Mouse (Mus musculus) naive thymus-derived CD4-positive, alpha-beta T cell, adult 2 months (primary cell): ENCODE measurements around the gene Pard3.
A peak's percentile ranks its signal among the peaks of the same experiment; 100 is the strongest.

Experiments
- DNase-seq: peaks from one replicate; pipeline ENCODE4 v3.0.0-alpha.2; 2011; ENCODE audit warnings: low read depth

The Pard3 gene

DNA sequence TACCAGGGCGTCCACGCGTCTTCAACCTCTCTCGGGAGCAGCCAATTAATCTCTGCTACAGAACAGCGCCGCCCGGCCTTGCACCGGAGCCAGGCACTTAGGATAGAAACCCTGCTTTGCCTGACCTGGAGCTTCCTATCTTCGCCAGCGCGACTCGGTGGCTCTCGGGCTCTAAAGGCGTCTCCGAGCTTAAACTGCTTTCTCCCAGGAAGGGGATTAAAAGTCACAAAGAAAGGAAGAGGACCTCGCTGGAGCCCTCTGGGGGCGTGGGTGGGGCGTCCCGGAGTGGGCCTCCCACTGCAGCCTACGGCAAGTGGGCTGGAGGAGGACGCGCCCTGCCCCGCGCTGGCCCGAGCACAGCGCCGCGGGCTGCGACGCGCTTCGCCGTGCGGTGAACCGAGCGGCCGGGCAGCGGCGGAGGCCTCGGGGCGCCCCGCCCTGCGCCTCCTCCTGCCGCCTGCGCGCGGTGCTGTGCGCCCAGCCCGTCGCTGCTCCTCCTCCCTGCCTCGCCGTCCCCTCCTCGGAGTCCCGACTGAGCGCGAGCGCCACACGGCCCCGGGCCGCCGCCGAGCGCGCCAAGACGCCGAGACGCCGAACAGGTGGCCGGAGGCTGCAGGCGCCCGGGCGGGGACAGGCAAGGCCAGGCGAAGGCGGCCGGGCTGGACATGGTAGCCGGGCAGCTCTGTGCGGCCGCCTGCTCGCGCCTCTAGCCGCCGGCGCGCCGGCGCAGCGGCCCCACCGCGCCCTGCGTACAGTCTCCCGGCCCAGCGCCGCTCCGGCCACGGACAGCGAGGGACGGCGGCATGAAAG, at the start of gene Pard3:
Pard3 (plus strand) TSS at position 343 of the 810 bp plus-strand sequence.
- DNase-seq = no peak

DNA sequence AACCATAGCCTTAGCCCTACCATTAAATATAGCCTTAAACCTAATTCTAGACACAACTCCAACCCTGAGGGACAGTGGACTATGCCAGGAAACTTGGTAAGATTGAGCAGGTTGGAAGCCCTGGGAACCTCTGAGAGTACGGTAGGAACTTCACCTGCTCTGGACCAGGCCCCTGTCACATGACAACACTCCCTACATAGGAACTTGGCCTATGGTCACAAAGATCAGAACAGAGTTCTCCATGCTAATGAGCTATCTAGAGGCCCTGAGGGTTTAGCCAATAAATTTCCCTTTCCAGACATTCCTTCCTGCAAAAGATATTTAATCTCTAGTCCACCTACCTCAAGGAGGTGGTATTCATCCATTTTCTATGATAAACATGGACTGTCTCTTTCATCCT, 41.9 kb upstream of the Pard3 start:
- DNase-seq = no peak

DNA sequence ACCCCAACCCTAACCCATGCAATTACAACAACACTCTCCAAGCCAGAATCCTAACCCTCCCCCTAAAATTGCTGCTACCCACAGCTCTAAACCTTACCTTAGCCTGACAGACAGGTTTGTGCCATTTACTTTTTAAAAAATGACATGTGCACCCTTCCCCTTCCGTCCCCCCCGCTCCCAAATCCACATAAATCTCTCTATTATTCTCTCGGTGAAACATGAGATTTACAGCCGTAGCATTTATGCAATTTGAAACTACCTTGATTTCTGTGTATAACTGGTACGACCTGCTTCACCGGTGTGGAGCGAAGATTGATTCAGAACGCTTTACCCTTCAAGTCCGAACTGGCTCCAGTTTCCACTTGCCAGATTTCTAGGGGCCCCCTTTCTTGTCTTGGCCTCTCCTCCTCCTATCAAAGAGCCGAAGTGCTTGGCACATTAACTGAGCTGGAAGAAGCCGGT, 38.4 kb upstream of the Pard3 start:
- no peak for DNase-seq

DNA sequence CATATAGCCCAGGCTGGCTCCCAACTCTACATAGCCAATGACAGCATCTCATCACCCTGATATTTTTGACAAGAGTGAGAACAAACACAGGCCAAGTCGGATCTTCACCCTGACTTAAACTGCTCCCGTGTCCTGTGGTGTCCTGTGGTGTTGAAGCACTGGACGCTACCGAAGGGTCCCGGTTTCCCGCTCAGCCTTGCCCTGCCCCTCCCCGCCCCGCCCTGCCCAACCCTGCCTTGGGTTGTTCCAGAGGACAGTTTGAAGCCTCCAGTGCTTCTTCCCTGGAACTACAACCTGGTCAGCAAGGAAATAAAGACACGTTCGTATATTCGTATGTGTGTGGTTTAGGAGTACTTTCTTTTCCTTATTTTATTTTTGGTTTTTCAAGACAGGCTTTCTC, 37.9 kb upstream of the Pard3 start:
- no peak for DNase-seq

DNA sequence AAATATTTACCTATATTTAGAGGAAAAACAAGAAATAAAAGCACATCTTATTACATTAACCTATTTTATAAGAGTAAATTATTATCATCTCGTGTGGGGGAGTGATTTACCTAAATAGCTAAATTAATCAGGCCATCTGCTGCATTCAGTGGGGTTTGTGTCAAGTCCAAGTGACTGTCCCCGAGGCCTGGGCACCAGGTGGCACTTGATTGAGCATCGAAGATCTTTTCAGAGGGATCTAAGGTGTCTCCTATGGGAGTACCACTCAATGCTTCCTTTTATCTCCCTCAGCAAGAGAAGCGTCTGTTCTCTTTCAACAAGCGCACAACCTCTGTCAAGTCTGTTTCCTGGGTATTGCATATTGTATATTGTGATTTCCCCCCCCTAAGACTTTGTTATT, 32.2 kb upstream of the Pard3 start:
- no peak for DNase-seq

DNA sequence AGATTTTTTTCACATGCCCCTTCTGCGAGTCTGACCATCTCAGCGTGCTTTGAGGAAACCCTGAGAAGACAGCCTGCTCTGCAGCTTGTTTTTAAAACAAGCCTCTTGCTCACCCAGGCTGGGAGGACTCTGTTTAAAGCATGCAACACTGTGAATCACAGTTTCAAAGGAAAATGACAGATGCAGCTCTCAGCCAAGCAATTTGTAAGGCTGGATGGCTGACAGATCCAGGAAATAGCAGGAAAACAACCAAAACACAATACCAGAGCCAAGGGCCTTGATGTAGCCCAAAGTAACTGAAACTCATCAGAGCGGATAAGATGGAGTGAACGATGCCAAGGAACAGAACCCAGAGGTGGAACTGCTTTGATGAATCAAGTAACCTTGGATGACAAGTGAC, 24.8 kb upstream of the Pard3 start:
- DNase-seq = no peak

DNA sequence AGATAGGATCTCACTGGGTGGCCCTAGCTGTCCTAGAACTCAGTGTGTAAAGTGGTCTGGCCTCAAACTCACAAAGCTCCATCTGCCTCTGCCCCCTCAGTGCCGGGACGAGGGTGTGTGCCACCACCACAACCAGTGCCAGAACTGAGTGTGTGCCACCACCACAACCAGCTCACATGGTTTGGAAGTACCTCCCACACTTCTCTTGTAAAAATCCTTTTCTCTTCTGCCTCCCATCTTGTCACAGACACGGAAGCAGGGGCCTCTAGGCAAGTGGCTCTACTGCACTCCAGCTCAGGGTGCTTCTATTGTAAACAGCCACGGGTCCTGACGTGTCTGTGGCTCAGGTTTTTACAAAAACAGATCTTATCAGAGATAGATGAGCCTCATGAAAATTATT, 13.7 kb upstream of the Pard3 start:
- no peak for DNase-seq

DNA sequence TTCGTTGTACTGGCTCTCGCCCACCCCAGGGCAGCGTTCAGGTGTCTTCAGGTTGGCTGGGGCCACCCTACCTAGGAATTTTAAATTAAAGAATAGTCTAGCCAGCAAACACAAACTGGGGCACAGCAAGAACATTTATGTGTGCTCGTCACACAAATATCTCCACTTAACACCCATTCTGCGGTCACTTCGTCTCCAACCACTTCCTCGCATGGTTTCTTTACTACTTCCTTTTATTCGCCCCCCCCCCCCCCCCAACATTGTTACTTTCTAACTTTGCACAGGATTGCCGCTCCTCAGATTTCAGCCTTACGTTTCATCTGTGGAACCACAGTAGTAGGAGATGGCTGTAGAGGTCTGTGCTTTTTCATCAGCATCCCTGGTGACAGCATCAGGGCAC, 11.6 kb upstream of the Pard3 start:
- peak; percentile 4 for DNase-seq

DNA sequence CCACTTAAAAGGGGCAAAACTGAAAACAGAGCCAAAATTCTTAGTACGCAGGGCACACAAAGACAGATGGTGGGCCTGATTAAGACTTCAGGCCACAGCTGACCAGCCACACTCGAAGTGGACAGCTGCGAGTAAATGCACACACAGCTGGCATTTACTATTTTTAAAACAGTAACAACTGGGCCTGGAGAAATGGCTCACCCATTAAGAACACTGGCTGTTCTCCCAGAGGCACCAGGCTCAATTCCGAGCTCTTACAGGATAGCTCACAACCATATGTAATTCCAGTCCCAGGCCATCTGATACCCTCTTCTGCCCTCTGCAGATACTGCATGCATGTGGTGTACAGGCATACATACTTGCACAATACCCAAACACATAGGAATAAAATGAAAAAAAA, 8.6 kb upstream of the Pard3 start:
- no peak for DNase-seq

DNA sequence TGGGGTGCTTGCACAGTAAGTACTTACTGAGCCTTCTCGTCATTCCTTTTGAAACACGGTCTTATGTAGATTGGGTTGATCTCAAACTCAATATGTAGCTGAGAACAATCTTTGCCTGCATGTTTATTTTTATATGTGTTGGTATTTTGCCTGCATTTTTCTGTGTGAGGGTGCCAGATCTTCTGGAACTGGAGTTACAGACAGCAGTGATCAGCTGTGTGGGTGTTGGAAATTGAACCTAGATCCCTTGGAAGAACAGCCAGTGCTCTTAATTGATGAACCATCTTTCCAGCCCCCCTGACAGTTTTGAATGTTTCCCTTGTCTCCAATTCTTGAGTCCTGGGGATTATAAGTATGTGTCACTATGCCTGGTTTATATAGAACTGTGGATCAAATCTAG, 4.9 kb upstream of the Pard3 start:
- no peak for DNase-seq

DNA sequence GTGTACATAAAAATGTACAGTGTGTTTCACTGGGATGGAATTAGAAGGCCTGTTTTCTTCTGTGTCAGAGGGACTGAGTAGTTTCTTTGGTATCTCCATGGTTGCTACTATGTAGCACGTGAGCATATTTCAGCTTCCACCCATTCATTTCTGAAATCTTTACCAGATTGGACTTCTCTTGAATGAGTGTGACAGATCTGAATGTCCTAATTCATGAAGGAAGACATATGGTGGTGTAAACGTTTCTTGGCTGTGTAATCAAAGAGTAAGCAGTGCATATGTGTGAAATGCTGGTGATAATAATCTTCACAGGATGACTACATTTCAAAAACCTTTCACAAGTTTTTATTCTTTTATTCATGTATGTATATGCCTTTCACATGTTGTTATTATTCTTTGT, 3.9 kb upstream of the Pard3 start:
- DNase-seq = no peak

DNA sequence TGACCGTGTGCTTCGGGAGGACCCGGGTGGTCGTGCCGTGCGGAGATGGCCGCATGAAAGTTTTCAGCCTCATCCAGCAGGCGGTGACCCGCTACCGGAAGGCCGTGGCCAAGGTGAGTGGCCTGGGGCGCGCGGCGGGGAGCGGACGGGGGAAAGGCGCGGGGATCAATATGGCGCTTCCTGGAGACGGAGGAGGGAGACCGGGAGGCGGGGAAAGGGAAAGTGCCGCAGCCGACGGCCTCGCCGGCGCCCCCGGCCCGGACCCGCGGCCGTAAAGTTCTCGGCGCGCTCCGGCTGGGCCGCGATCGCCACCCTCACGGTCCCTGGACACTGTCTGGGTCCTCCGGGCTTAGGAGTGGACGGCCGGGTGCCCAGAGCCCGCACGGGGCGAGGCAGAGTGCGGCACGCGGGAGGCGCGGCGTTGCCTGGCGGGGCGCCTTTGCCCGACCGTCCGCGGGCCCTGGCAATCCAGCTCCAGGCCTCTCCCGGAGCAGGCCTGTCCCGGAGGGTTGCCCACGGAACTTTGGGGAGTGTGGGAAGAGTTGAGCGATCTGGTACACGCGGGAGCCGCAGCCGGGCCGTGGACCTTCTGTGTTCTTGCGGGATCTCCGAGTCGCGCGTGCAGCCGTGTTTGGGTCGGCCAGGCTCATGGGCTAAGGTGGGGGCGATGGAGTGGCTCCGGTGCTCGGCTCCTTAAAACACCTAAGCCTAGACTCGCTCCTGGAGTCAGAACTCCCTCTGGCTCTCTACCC, 844 bp downstream of the Pard3 start:
- DNase-seq = no peak

DNA sequence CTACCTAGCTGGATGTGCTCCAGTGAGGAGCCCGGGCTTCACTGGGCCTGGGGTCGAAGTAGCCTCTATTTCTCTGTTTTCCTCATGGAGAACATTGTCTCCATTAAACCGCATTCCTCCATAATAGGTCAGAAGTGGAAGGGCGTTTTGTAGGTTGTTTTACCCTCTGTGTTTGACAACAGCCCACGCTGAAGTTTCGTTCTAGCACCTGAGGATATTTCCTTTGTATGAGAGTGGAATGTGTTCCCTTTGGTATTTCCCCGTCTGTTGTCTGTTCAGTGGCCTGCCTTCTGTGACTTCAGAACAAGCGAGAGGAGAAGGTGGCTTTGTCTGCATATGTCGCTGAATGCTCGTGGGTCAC, 1.4 kb downstream of the Pard3 start:
- DNase-seq = no peak

DNA sequence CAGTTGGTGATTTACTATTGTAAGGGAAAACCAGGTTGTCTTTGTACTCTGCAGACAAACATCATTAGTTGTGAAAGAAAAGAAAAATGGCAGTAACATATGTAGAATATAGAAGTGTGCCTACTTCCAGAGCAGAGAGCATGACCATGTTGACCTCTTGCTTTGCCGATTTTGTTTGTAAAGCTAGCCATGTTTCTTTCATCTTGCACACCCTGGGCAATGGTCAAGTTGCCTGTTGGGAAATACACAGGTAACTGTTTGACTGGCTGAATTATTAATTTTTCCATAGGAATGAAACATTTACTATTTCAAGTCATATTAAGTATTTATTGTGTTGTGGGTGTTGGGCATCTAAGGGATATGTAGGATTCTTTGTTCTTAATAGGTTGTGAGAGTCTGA, 2.1 kb downstream of the Pard3 start:
- no peak for DNase-seq

DNA sequence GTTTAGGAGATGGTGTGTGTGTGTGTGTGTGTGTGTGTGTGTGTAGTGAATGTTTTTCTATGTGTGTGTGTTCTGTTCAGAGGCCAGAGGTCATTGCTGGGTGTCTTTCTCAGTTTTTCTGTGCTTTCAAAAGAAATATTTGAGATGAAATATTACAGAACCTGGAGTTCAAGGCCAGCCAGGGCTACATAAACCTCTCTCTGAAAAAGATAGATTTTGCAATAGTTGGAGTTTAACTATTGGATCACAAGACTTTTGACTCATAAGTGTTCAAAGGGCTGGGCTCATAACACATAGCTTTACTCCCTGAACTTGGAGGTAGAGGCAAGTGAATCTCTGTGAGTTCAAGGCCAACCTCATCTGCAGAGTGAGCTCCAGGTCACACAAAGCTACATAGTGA, 2.8 kb downstream of the Pard3 start:
- no peak for DNase-seq

DNA sequence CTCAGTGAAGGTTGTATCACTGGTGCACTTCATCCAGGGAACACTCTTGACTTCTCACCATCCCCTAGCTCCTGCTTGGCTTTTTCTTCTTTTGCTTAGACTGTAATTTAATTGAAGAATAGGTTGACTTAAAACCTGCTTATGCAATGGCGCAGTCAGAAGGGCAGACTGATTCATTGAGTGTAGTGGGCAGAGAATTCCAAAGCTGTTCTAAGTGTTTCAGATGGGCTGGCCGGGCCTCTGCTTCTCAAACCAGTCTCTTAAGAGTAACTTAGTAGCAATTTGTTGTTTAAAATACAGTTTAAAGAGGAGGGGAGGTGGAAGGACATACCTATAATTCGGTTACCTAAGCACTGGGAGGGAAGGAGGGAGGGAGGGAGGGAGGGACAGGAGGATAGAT, 5.0 kb downstream of the Pard3 start:
- no peak for DNase-seq

DNA sequence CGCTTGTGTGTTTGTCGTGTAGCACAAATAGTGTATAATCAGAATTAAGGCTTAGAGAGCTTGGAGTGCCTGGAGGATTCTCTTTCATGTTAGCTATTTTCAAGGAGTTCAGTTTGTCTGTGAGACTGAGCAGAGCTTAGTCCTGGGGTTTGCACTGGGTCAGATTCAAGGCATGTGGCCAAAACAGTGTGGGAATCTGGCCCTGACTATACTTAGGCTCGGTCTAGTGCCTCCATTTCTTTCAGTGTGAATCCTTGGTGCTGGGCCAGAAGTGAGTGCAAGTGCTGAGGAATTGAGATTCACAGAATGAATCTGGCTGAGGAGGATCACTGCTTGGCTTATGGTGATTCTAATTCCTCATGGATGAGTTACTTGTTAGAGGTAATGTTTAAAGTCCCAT, 6.5 kb downstream of the Pard3 start:
- DNase-seq = no peak

DNA sequence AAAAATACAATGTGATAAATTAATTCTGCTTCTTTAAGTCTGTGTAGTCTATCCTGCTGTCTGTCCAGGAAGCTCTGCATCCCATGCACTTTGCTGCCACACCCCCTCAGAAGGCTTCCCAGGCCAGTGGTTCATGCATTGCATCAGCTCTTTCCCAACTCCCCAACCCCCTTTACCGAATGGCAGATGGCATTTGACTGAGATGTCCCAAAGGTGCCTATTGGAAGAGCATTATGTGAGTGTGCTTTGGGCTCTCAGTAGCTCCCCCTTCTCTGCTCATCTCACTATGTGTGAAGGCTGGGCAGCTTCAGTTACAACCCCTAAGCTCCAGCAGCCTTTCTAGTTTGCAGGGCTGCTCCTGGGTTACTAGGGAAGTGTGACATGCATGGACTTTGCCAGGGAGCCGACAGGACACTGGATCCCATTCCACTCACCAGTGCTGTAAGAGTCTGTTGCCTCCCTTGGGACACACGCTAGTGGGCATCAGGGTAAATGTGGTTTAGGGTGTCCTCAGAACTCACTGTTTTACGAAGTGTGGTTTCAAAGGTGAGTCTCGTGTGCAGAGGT, 9.4 kb downstream of the Pard3 start:
- no peak for DNase-seq

DNA sequence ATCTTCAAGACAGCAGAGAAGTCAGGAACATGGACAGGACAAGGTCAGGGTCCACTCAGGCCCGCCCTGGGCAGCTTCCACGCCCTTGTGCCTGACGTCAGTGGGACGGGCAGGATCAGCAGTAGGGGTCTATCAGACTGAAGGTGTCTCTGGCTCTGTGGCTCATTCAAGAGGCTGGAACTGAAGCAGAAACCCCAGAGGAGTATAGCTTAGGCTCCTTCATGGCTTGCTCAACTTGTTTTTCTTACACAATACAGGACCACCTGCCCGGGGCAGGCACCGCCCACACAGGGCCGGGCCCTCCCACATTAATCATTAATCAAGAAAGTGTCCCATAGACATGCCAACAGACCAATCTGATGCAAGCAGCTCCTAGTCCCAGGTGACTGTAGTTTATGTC, 12.8 kb downstream of the Pard3 start:
- no peak for DNase-seq

DNA sequence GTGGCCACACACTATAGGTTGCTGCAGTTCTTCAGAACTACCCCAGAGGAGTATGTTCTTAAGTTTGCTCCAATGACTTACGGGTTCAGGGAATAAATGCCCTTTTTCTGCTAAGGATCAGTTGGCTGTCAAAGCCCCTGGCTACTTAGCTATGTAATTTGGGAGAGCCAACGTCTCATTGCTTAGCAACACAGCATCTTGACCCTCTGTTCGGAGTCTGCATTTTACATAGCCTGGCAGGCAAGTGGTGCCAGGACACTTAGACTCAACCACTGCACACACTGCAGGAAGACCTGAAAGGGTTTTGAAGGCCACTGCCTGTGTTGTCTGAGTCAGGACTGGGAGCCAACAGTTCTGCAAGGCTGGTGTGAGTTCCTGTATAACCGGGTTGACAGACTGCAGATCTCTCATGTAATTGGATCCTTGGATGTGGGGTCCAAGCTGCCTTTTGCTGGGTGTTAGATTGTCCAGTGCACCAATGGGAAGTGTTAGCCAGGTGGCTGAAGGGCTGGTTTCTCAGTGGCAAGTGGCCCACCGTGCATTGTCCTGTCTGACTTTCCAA, 15.6 kb downstream of the Pard3 start:
- DNase-seq = no peak

DNA sequence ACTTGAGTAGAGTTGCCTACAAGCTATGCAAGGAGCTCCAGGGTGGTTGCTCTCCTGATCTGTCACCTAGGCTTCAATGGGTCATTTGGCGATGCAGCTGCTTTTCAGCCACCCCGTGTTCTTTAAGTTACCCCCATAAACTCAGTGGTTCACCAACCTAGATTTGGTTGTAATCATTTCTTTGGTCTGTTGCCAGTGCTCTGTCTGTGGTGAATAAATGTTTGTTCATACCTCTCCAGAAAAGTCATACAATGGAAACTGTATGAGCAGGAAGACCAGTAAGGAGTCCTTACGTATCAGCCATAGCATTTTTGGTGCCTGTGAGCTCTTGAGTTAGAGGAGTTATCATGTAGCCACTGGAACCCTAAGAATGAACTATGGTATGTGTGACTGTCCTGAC, 17.6 kb downstream of the Pard3 start:
- DNase-seq = no peak

DNA sequence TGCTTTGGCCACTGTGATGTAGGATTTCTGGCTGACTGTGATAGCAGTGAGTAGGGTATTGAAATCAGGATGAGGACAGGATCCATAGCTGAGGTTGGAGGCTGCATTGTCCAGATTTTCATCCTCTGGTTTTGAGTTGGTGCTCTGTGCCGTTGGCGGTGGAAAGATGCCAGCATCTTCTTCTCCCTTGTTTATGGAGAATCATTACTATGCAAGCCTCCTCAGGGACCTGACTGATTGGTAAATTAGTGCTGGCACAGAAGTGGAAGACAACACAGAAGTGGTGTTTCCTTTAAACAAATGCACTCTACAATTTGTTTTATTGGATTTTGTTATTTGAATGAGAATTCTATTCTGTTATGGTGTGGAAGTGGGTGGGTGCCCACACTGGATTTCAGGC, 18.8 kb downstream of the Pard3 start:
- DNase-seq = no peak

DNA sequence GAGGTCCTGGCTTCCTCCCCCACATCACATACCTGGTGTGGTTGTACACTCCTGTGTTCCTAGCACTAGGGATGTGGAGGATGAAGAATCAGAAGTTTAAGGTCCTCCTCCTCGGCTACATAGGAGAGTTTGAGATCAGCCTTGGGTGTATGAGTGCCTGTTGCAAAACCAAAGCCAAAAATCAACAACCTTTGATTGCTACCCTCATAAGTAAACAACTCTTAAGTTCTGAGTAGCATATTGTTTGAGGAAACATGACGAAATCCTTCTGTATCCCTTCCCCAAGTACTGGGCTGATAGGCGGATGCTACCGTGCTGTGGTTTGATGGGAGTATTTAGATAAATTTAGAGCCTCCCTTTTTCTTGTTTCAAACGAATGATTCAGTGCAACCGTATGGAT, 20.9 kb downstream of the Pard3 start:
- no peak for DNase-seq
